Mouse (Mus musculus): ENCODE data around the gene Ceacam9. TPM values are rescaled to one million over a fixed set of nuclear protein-coding genes. Genes with fewer than 3 reads are reported as not detected.

The Ceacam9 gene
- polyA plus RNA-seq (2014; fragmentation: Illumina TruSeq; extraction: RNeasy Lipid Tissue Mini Kit (QIAGEN cat#74804); ENCODE audit: low read depth, low replicate concordance) = not detected

DNA sequence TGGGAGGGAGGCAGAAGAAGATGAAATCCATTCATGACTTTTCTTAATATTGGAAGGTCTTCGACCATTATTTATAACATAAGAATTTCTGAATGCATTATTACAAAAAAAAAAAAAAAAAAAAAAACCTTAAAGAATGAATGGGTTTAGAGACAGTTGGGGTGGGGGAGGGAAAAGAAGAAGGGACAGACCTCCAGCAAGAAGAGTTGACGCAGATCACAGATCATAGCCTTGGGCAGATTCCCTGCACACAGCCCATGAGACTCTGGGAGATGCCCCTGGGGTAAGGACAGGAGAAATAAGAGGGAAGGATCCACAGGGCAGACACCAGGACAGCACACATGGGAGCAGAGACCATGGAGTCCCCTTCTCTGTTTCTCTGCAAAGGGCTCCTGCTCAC is at the start of gene Ceacam9:
TSS of gene Ceacam9 (plus strand) at position 301 of the 400 bp plus-strand sequence.

DNA sequence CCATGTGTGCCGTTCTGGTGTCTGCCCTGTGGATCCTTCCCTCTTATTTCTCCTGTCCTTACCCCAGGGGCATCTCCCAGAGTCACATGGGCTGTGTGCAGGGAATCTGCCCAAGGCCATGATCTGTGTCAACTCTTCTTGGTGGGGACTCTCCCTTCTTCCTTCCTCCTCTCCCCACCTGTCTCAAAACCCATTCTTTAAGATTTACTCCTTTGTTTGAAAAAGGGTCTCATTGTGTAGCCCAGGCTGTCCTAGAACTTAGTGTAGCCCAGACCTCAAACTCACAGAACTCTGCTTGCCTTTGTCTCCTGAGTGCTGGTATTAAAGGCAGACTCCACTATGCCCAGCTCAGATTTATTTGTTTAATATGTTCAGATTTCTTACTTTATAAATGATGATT is 46.1 kb upstream of the Ceacam9 start, which contains the start of gene Ceacam15:
TSS of gene Ceacam15 (minus strand) at position 101 of the 400 bp plus-strand sequence.

DNA sequence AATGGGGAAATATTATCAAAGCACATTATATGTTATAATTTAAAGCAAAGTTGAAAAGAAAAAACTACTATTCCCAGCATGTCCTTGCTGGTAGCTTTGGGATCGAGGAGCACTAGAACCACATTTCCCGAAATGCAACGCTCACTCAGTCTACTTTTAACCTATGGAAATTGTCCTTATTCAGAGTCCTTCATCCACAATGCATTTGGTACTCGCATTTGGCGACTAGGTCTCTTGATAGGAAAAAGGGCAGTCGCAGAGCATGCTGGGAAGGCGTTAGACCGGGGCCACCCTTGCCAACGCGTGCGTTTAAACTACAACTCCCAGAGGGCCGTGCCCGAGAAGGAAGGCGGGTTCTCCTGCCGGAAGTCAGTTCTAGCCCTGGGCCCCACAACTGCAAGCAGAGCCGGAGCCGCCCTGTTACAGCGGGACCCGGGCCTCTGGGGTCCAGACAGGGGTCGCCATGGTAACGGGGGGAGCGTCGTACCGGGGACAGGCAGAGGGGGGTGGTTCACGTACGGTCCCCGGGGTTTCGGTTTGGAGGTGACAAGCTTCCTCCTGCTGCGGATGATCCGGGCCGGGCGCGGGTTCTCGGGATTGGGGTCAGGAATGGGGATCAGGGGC is 16.5 kb downstream of the Ceacam9 start, which contains the start of gene Ap2s1:
TSS of gene Ap2s1 (plus strand) at position 338 of the 624 bp plus-strand sequence.

Other genes starting within 250 kb of the Ceacam9 start
- not detected for gene Npas1, start 244.2 kb upstream of the Ceacam9 start, polyA plus RNA-seq (2014; fragmentation: Illumina TruSeq; extraction: RNeasy Lipid Tissue Mini Kit (QIAGEN cat#74804); ENCODE audit: low read depth, low replicate concordance)
- 30.5 TPM for gene Arhgap35, start 106.9 kb upstream of the Ceacam9 start, polyA plus RNA-seq (2014; fragmentation: Illumina TruSeq; extraction: RNeasy Lipid Tissue Mini Kit (QIAGEN cat#74804); ENCODE audit: low read depth, low replicate concordance)
- gene Ceacam15, start 46.2 kb upstream of the Ceacam9 start, polyA plus RNA-seq (2014; fragmentation: Illumina TruSeq; extraction: RNeasy Lipid Tissue Mini Kit (QIAGEN cat#74804); ENCODE audit: low read depth, low replicate concordance) = not detected
- 82.0 TPM for gene Ap2s1, start 16.5 kb downstream of the Ceacam9 start, polyA plus RNA-seq (2014; fragmentation: Illumina TruSeq; extraction: RNeasy Lipid Tissue Mini Kit (QIAGEN cat#74804); ENCODE audit: low read depth, low replicate concordance)
- 3.7 TPM for gene Slc1a5, start 59.4 kb downstream of the Ceacam9 start, polyA plus RNA-seq (2014; fragmentation: Illumina TruSeq; extraction: RNeasy Lipid Tissue Mini Kit (QIAGEN cat#74804); ENCODE audit: low read depth, low replicate concordance)
- 47.0 TPM for gene Strn4, start 94.0 kb downstream of the Ceacam9 start, polyA plus RNA-seq (2014; fragmentation: Illumina TruSeq; extraction: RNeasy Lipid Tissue Mini Kit (QIAGEN cat#74804); ENCODE audit: low read depth, low replicate concordance)
- gene Fkrp, start 94.8 kb downstream of the Ceacam9 start, polyA plus RNA-seq (2014; fragmentation: Illumina TruSeq; extraction: RNeasy Lipid Tissue Mini Kit (QIAGEN cat#74804); ENCODE audit: low read depth, low replicate concordance) = 1.6 TPM
- 0.29 TPM for gene Prkd2, start 121.0 kb downstream of the Ceacam9 start, polyA plus RNA-seq (2014; fragmentation: Illumina TruSeq; extraction: RNeasy Lipid Tissue Mini Kit (QIAGEN cat#74804); ENCODE audit: low read depth, low replicate concordance)
- gene Dact3, start 153.4 kb downstream of the Ceacam9 start, polyA plus RNA-seq (2014; fragmentation: Illumina TruSeq; extraction: RNeasy Lipid Tissue Mini Kit (QIAGEN cat#74804); ENCODE audit: low read depth, low replicate concordance) = 2.9 TPM
- 0.85 TPM for gene Gng8, start 169.9 kb downstream of the Ceacam9 start, polyA plus RNA-seq (2014; fragmentation: Illumina TruSeq; extraction: RNeasy Lipid Tissue Mini Kit (QIAGEN cat#74804); ENCODE audit: low read depth, low replicate concordance)
- not detected for gene Ptgir, start 184.6 kb downstream of the Ceacam9 start, polyA plus RNA-seq (2014; fragmentation: Illumina TruSeq; extraction: RNeasy Lipid Tissue Mini Kit (QIAGEN cat#74804); ENCODE audit: low read depth, low replicate concordance)
- gene Calm3, start 202.2 kb downstream of the Ceacam9 start, polyA plus RNA-seq (2014; fragmentation: Illumina TruSeq; extraction: RNeasy Lipid Tissue Mini Kit (QIAGEN cat#74804); ENCODE audit: low read depth, low replicate concordance) = 125 TPM
- 10.4 TPM for gene Pnmal2, start 222.8 kb downstream of the Ceacam9 start, polyA plus RNA-seq (2014; fragmentation: Illumina TruSeq; extraction: RNeasy Lipid Tissue Mini Kit (QIAGEN cat#74804); ENCODE audit: low read depth, low replicate concordance)
- 8.2 TPM for gene Pnmal1, start 237.8 kb downstream of the Ceacam9 start, polyA plus RNA-seq (2014; fragmentation: Illumina TruSeq; extraction: RNeasy Lipid Tissue Mini Kit (QIAGEN cat#74804); ENCODE audit: low read depth, low replicate concordance)